Mouse (Mus musculus) hindbrain, embryonic 12.5 days (tissue): Measurements from ENCODE around the gene Epo. TPM values are rescaled to one million over a fixed set of nuclear protein-coding genes. Genes with fewer than 3 reads are reported as not detected.

Experiments
- ATAC-seq: fragments of 200-750 bp; cut with Nextera tagmentation; 2 replicates; pipeline ENCODE4 v1.8.0; 2017; ENCODE audit warnings: moderate TSS enrichment; ENCODE audit not compliant: low FRiP score
- H3K27ac ChIP-seq: fragments of 300-500 bp; sonication (generic); 2 replicates; pipeline ENCODE4 v1.5.1; 2016; ENCODE audit warnings: mild to moderate bottlenecking
- H3K27me3 ChIP-seq: fragments of 300-500 bp; sonication (generic); 2 replicates; pipeline ENCODE4 v1.6.1; 2016; ENCODE audit warnings: mild to moderate bottlenecking
- H3K36me3 ChIP-seq: fragments of 300-500 bp; sonication (generic); 2 replicates; pipeline ENCODE4 v1.6.1; 2016; ENCODE audit warnings: mild to moderate bottlenecking
- H3K4me1 ChIP-seq: fragments of 300-500 bp; sonication (generic); 2 replicates; pipeline ENCODE4 v1.6.1; 2016
- H3K4me2 ChIP-seq: fragments of 300-500 bp; sonication (generic); replicated peaks from 2 replicates; pipeline ENCODE4 v1.6.1; 2016; ENCODE audit warnings: mild to moderate bottlenecking
- H3K4me3 ChIP-seq: fragments of 300-500 bp; sonication (generic); 2 replicates; pipeline ENCODE4 v1.5.1; 2016; ENCODE audit warnings: mild to moderate bottlenecking
- H3K9ac ChIP-seq: fragments of 300-500 bp; sonication (generic); 2 replicates; pipeline ENCODE4 v1.6.1; 2016; ENCODE audit warnings: mild to moderate bottlenecking, moderate library complexity
- H3K9me3 ChIP-seq: fragments of 300-500 bp; sonication (generic); replicated peaks from 2 replicates; pipeline ENCODE4 v1.6.1; 2016; ENCODE audit warnings: mild to moderate bottlenecking
- WGBS: fragments of 180-500 bp; shearing (Covaris S2); methylation state at CpG from one replicate; pipeline ENCODE4 v1.1.7; 2016; 5-methylcytosine and 5-hydroxymethylcytosine counted together
- polyA plus RNA-seq: library from polyadenylated mRNA; unstranded; fragments of >200 nt; fragmentation: Nextera tagmentation; extraction: Ambion mirVana; gene quantifications from 2 replicates; pipeline ENCODE4 v1.2.1, GENCODE M21; 2016

Gene Epo
- polyA plus RNA-seq, 1 experiment from 2014 or later = not detected

GRCm38 (mm10) chr5:137562965-137563364 lies 29.9 kb upstream of the Epo start:
- WGBS = 75% methylated on average over 10 of the region's 10 CpGs
- Histone ChIP-seq H3K27me3 (0 out of 2 replicates have a peak, but pooled peaks cover 3% of the 10 kb centered on the region), H3K4me1 (peaks cover 3% of the 10 kb centered on the region; the same call in 1 of the 2 replicates), H3K27ac (no peak overlapping the region), H3K9ac (no peak overlapping the region; the same call in 1 of the 2 replicates), H3K4me2 (no peak overlapping the region), H3K9me3 (no peaks in the 10 kb centered on the region), H3K36me3 (no peaks in the 10 kb centered on the region; the same call in 1 of the 2 replicates), H3K4me3 (no peak overlapping the region)
- ATAC-seq = no peak

GRCm38 (mm10) chr5:137561556-137561955 lies 28.5 kb upstream of the Epo start:
- Histone ChIP-seq H3K9ac (no peak overlapping the region), H3K36me3 (no peaks in the 10 kb centered on the region; the same call in 1 of the 2 replicates), H3K4me2 (no peak overlapping the region), H3K27ac (no peak overlapping the region), H3K27me3 (0 out of 2 replicates have a peak, but pooled peaks cover 3% of the 10 kb centered on the region), H3K9me3 (no peaks in the 10 kb centered on the region), H3K4me1 (peaks cover 3% of the 10 kb centered on the region; the same call in 1 of the 2 replicates), H3K4me3 (no peak overlapping the region)
- WGBS = 54% methylated on average over 6 of the region's 6 CpGs
- ATAC-seq = no peak

DNA sequence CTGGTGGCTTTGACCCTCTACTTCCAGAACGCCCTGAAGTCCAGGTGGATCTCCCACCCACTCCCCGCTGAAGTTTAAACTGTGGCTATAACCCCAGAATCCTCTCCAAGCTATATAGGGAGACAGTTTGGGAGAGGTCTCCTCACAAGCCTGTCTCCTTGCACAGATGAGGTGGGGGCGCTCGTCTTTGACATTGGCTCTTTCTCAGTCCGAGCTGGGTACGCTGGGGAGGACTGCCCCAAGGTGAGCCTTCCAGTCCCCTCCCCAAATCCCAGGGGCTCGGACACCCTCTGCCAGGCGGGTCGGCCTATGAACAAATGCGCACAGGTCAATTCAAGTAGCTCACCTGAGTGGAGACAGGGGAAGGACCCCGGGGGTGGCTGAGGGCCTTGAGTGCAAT lies 20.9 kb upstream of the Epo start:
- H3K27ac ChIP-seq = peak overlapping the region; percentile 72

GRCm38 (mm10) chr5:137553411-137553837 lies 20.4 kb upstream of the Epo start, which contains the start of gene Actl6b:
TSS of gene Actl6b (plus strand) at chr5:137553517.
- under 1% methylated on average over 37 of the region's 37 CpGs for WGBS
- peak within 1 kb of the TSS; percentile 52 for H3K4me2 ChIP-seq

More for the DNA sequence above, 20.9 kb upstream of the Epo start:
- Histone ChIP-seq H3K9ac (peak overlapping the region; percentile 60), H3K4me3 (peak overlapping the region; percentile 54), H3K9me3 (no peaks in the 10 kb centered on the region), H3K27me3 (peaks cover 15% of the 10 kb centered on the region; the same call in 1 of the 2 replicates), H3K4me2 (peak overlapping the region; percentile 52), H3K4me1 (peaks cover 9% of the 10 kb centered on the region; the same call in 1 of the 2 replicates), H3K36me3 (no peaks in the 10 kb centered on the region)
- WGBS = 43% methylated on average over 11 of the region's 11 CpGs
- ATAC-seq = peak; percentile 45; the same call in 1 of the 2 replicates

DNA sequence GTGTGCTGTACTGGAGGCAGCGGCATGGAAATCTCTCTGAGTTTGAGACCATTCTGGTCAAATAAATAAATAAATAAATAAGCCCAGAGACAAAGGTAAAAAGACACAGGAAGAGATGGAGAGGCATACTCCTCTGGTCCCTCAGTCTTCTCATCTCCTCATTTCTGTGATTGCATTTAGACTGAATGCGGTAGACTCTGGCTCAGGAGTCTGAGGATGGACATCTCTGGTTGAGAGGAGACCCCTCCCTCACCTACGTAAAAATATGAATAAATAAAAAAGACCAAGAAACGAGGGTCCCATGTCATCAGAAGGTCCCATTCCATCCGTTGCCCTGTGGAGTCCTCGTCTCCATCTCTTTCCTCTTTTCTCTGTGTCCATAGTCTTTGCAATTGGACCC lies 20.0 kb upstream of the Epo start:
- Histone ChIP-seq H3K27ac (peak overlapping the region; percentile 72), H3K4me3 (peak overlapping the region; percentile 54), H3K4me2 (peak overlapping the region; percentile 52), H3K27me3 (peaks cover 15% of the 10 kb centered on the region; the same call in 1 of the 2 replicates), H3K9me3 (no peaks in the 10 kb centered on the region), H3K9ac (peak overlapping the region; percentile 60), H3K36me3 (no peaks in the 10 kb centered on the region), H3K4me1 (peaks cover 9% of the 10 kb centered on the region; the same call in 1 of the 2 replicates)
- peak; percentile 29 for ATAC-seq
- WGBS = 26% methylated on average over 6 of the region's 6 CpGs

More at GRCm38 (mm10) chr5:137553411-137553837, 20.4 kb upstream of the Epo start, which contains the start of gene Actl6b:
- Histone ChIP-seq H3K36me3 (no peaks in the 10 kb centered on the region), H3K4me1 (peaks cover 9% of the 10 kb centered on the region; the same call in 1 of the 2 replicates), H3K27me3 (peaks cover 15% of the 10 kb centered on the region; the same call in 1 of the 2 replicates), H3K4me3 (peak within 1 kb of the TSS; percentile 54), H3K27ac (peak within 1 kb of the TSS; percentile 72), H3K9ac (peak within 1 kb of the TSS; percentile 60), H3K9me3 (no peaks in the 10 kb centered on the region)
- ATAC-seq = peak; percentile 94

DNA sequence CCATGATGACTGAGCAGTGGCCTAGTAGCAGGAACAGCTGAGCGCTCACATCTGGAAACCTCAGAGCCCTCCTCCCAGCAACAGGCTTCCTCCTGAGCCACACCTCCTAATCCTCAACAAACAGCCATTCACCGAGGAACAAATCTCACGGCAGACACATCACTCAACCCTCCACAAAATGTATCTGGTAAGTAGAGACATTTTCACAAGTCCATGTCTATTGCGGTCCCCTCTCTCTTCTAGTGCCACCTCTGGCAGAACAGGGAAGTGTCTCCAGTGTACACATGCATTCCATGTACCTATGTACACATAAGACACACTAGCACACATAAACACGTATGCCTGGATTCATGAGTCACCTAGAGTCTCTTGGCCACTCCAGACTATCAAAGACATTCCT lies 18.1 kb upstream of the Epo start:
- Histone ChIP-seq H3K4me1 (peaks cover 9% of the 10 kb centered on the region; the same call in 1 of the 2 replicates), H3K4me3 (no peak overlapping the region), H3K36me3 (no peaks in the 10 kb centered on the region), H3K4me2 (no peak overlapping the region), H3K9me3 (no peaks in the 10 kb centered on the region), H3K27me3 (peaks cover 15% of the 10 kb centered on the region; the same call in 1 of the 2 replicates), H3K27ac (no peak overlapping the region), H3K9ac (no peak overlapping the region)
- no peak for ATAC-seq
- 76% methylated on average over 5 of the region's 5 CpGs for WGBS

GRCm38 (mm10) chr5:137549840-137550239 lies 16.8 kb upstream of the Epo start:
- H3K4me1 ChIP-seq = peaks cover 8% of the 10 kb centered on the region; the same call in 1 of the 2 replicates
- no peaks in the 10 kb centered on the region for H3K36me3 ChIP-seq
- H3K4me3 ChIP-seq = no peak overlapping the region
- no peak overlapping the region for H3K9ac ChIP-seq
- peaks cover 11% of the 10 kb centered on the region; the same call in 1 of the 2 replicates for H3K27me3 ChIP-seq
- WGBS = 85% methylated on average over 2 of the region's 2 CpGs
- no peaks in the 10 kb centered on the region for H3K9me3 ChIP-seq
- no peak overlapping the region for H3K27ac ChIP-seq
- no peak for ATAC-seq
- no peak overlapping the region for H3K4me2 ChIP-seq

GRCm38 (mm10) chr5:137545596-137545995 lies 12.6 kb upstream of the Epo start:
- Histone ChIP-seq H3K4me1 (no peaks in the 10 kb centered on the region), H3K9me3 (no peaks in the 10 kb centered on the region), H3K27ac (no peak overlapping the region), H3K4me3 (no peak overlapping the region), H3K9ac (no peak overlapping the region), H3K27me3 (no peaks in the 10 kb centered on the region), H3K36me3 (no peaks in the 10 kb centered on the region), H3K4me2 (no peak overlapping the region)
- ATAC-seq = no peak
- 81% methylated on average over 4 of the region's 4 CpGs for WGBS

- Histone ChIP-seq H3K27ac (no peak overlapping the region), H3K9ac (no peak overlapping the region)
Observed at GRCm38 (mm10) chr5:137544926-137545325, 11.9 kb upstream of the Epo start.

GRCm38 (mm10) chr5:137541768-137542540 lies 8.9 kb upstream of the Epo start:
- Histone ChIP-seq H3K9ac (no peak overlapping the region), H3K9me3 (no peaks in the 10 kb centered on the region), H3K4me2 (no peak overlapping the region), H3K36me3 (no peaks in the 10 kb centered on the region), H3K4me1 (0 out of 2 replicates have a peak, but pooled peaks cover 2% of the 10 kb centered on the region), H3K4me3 (no peak overlapping the region), H3K27ac (no peak overlapping the region), H3K27me3 (no peaks in the 10 kb centered on the region)
- no peak for ATAC-seq
- 79% methylated on average over 5 of the region's 5 CpGs for WGBS

More at GRCm38 (mm10) chr5:137544926-137545325, 11.9 kb upstream of the Epo start:
- no peak overlapping the region for H3K4me2 ChIP-seq
- 76% methylated on average over 6 of the region's 6 CpGs for WGBS
- H3K27me3 ChIP-seq = no peaks in the 10 kb centered on the region
- H3K4me1 ChIP-seq = no peaks in the 10 kb centered on the region
- H3K4me3 ChIP-seq = no peak overlapping the region
- no peaks in the 10 kb centered on the region for H3K9me3 ChIP-seq
- H3K36me3 ChIP-seq = no peaks in the 10 kb centered on the region
- ATAC-seq = no peak

- WGBS = 76% methylated on average over 6 of the region's 6 CpGs
- no peak overlapping the region for H3K27ac ChIP-seq
- H3K36me3 ChIP-seq = no peaks in the 10 kb centered on the region
- H3K4me3 ChIP-seq = no peak overlapping the region
- H3K9me3 ChIP-seq = no peaks in the 10 kb centered on the region
- 0 out of 2 replicates have a peak, but pooled peaks cover 2% of the 10 kb centered on the region for H3K4me1 ChIP-seq
- no peak overlapping the region for H3K4me2 ChIP-seq
- no peaks in the 10 kb centered on the region for H3K27me3 ChIP-seq
- no peak overlapping the region for H3K9ac ChIP-seq
- no peak for ATAC-seq
Observed at GRCm38 (mm10) chr5:137540991-137541390, 7.9 kb upstream of the Epo start.

DNA sequence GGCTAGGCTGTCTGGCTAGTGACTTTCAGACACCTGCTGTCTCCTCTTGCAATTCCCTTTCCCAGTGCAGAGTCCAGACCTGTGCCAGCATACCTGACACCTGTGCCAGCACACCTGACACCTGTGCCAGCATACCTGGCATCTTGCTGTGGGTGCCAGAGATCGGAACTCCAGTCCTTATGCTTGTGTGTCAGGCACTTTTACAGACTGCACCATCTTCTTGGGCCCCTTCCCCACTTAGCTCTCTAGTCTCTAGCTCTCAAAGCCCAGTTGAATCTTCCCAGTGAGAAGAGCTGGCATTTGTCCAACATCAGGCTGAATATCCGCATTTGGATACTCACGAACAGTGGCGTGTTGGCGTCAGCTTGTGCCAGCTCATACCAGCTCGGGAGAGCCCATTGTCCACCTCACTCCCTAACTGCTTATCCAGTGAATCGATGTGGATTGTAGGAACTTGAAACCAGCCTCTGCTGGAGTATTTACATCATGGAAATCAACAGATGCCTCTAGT lies 6.3 kb upstream of the Epo start:
- Histone ChIP-seq H3K36me3 (no peaks in the 10 kb centered on the region), H3K27ac (no peak overlapping the region), H3K4me1 (0 out of 2 replicates have a peak, but pooled peaks cover 2% of the 10 kb centered on the region), H3K27me3 (no peaks in the 10 kb centered on the region), H3K9ac (no peak overlapping the region), H3K4me2 (no peak overlapping the region), H3K9me3 (no peaks in the 10 kb centered on the region), H3K4me3 (no peak overlapping the region)
- ATAC-seq = no peak
- 73% methylated on average over 7 of the region's 7 CpGs for WGBS
